Mouse (Mus musculus): ENCODE measurements around the gene Prkag2. TPM values are rescaled to one million over a fixed set of nuclear protein-coding genes. Genes with fewer than 3 reads are reported as not detected.
"Not testable (repeated sequence)": the region's sequence is repeated elsewhere in the genome, so short reads cannot be mapped to it uniquely, and the experiment has no call there.

Prkag2 gene
- polyA plus RNA-seq, 1 experiment from 2014 or later, result 21.7 TPM

DNA sequence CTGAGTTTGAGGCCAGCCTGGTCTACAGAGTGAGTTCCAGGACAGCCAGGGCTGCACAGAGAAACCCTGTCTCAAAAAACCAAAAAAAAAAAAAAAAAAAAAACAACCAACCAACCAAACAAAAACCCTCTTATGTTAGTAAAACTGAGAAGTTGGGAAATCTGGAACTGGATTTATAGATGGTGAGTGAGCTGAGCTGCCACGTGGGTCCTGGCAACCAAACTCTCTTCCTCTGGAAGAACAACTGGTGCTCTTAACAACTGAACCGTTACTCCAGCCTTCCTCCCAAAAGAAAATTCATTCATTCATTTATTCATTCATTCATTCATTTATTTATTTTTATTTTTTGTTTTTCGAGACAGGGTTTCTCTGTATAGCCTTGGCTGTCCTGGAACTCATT is 278.2 kb downstream of the Prkag2 start:
- H3K27ac ChIP-seq; ATAC-seq (ENCODE audit: insufficient number of reproducible peaks, low FRiP score, low TSS enrichment, low read depth); H3K9ac ChIP-seq; H3K4me2 ChIP-seq; H3K27me3 ChIP-seq; H3K36me3 ChIP-seq; H3K9me3 ChIP-seq; H3K4me3 ChIP-seq: not testable (repeated sequence)
- 71% methylated on average over 3 of the region's 3 CpGs for WGBS
- peaks cover 21% of the 10 kb centered on the region for H3K4me1 ChIP-seq

GRCm38 (mm10) chr5:24821403-24821841 is 279.0 kb downstream of the Prkag2 start:
- no peak for ATAC-seq (ENCODE audit: insufficient number of reproducible peaks, low FRiP score, low TSS enrichment, low read depth)
- Histone ChIP-seq H3K27me3 (no peaks in the 10 kb centered on the region), H3K4me1 (peaks cover 20% of the 10 kb centered on the region), H3K4me3 (no peak overlapping the region), H3K9me3 (no peaks in the 10 kb centered on the region), H3K9ac (no peak overlapping the region), H3K36me3 (peaks cover 10% of the 10 kb centered on the region), H3K27ac (peak overlapping the region; percentile 12; the same call in 1 of the 2 replicates), H3K4me2 (no peak overlapping the region)
- 68% methylated on average over 3 of the region's 3 CpGs for WGBS

- Histone ChIP-seq H3K9ac (no peak overlapping the region), H3K4me3 (no peak overlapping the region), H3K4me2 (no peak overlapping the region), H3K4me1 (peaks cover 13% of the 10 kb centered on the region), H3K9me3 (no peaks in the 10 kb centered on the region), H3K27ac (0 out of 2 replicates have a peak overlapping the region, but pooled peaks have one; percentile 12), H3K27me3 (no peaks in the 10 kb centered on the region), H3K36me3 (peaks cover 10% of the 10 kb centered on the region)
- WGBS, result 69% methylated on average over 5 of the region's 5 CpGs
- ATAC-seq (ENCODE audit: insufficient number of reproducible peaks, low FRiP score, low TSS enrichment, low read depth), result no peak
Measured at GRCm38 (mm10) chr5:24820627-24821026, 279.8 kb downstream of the Prkag2 start.

DNA sequence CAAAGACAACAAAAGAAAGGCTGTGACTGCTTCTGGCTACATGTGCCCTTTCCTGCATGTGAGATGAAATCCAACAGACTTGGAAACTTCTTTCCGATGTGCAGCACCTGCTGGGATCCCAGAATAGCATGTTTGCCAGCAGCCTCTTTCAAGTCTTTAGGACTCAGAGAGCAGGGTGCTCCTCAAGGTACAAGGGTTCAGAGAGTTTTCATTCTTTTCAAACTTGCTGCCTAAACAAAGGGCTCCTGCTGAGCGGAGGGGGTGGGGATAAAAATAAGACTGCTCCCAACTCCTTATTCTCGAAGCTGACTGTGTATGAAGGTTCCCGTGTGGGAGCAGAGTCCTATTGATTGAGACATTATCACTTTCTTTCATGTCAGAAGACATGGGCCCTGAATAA is 283.3 kb downstream of the Prkag2 start:
- Histone ChIP-seq H3K4me1 (peaks cover 8% of the 10 kb centered on the region), H3K9ac (no peak overlapping the region), H3K9me3 (no peaks in the 10 kb centered on the region), H3K4me2 (no peak overlapping the region), H3K27me3 (no peaks in the 10 kb centered on the region), H3K27ac (no peak overlapping the region), H3K4me3 (no peak overlapping the region), H3K36me3 (peaks cover 32% of the 10 kb centered on the region)
- no peak for ATAC-seq (ENCODE audit: insufficient number of reproducible peaks, low FRiP score, low TSS enrichment, low read depth)
- 86% methylated on average over 4 of the region's 4 CpGs for WGBS

- Histone ChIP-seq H3K4me1 (0 out of 2 replicates have a peak, but pooled peaks cover 2% of the 10 kb centered on the region), H3K4me2 (no peak overlapping the region), H3K4me3 (no peak overlapping the region), H3K27me3 (no peaks in the 10 kb centered on the region), H3K36me3 (peaks cover 56% of the 10 kb centered on the region), H3K9me3 (no peaks in the 10 kb centered on the region), H3K9ac (no peak overlapping the region), H3K27ac (no peak overlapping the region)
- 65% methylated on average over 3 of the region's 3 CpGs for WGBS
- no peak for ATAC-seq (ENCODE audit: insufficient number of reproducible peaks, low FRiP score, low TSS enrichment, low read depth)
Measured at GRCm38 (mm10) chr5:24813946-24814345, 286.5 kb downstream of the Prkag2 start.

DNA sequence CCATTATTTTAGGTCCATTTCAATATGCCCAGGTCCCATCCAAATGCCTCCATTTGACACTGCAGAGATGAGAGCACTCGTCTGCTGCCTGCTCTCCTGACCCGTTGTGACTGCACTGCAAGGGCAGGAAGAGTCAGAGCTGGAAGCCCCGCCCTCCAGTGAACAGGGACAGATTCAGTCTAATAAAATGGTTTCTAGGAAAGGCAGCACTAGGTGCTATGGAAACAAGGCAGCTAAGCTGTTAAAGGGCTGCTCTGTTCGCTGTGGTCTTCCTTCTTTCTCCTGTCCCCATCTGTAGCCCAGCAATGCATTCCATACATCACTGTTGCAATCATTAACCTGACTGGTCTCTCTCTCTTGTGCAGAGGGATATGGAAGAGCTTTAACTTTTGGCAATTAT is 287.4 kb downstream of the Prkag2 start:
- no peak overlapping the region for H3K4me3 ChIP-seq
- no peak overlapping the region for H3K4me2 ChIP-seq
- 0 out of 2 replicates have a peak, but pooled peaks cover 2% of the 10 kb centered on the region for H3K4me1 ChIP-seq
- 52% methylated on average over 4 of the region's 4 CpGs for whole genome bisulfite sequencing
- H3K9ac ChIP-seq, result no peak overlapping the region
- H3K27me3 ChIP-seq, result no peaks in the 10 kb centered on the region
- H3K27ac ChIP-seq, result no peak overlapping the region; the same call in 1 of the 2 replicates
- H3K9me3 ChIP-seq, result no peaks in the 10 kb centered on the region
- ATAC-seq (ENCODE audit: insufficient number of reproducible peaks, low FRiP score, low TSS enrichment, low read depth), result no peak
- peaks cover 57% of the 10 kb centered on the region for H3K36me3 ChIP-seq

Other genes starting within 250 kb of the Prkag2 start
- not detected in 2 replicates for gene Galntl5, start 80.8 kb upstream of the Prkag2 start, polyA plus RNA-seq (2015; fragmentation: Nextera tagmentation; extraction: Ambion mirVana)
- 38.6 and 42.0 TPM in 2 replicates for gene Galnt11, start 121.3 kb upstream of the Prkag2 start, polyA plus RNA-seq (2015; fragmentation: Nextera tagmentation; extraction: Ambion mirVana)
- not detected in 2 replicates for gene E130116L18Rik, start 122.5 kb upstream of the Prkag2 start, polyA plus RNA-seq (2015; fragmentation: Nextera tagmentation; extraction: Ambion mirVana)

Data from limb, embryonic 15.5 days (tissue).